Mouse (Mus musculus): ENCODE data around the gene Alox8. TPM values are rescaled to one million over a fixed set of nuclear protein-coding genes. Genes with fewer than 3 reads are reported as not detected.
A peak's percentile ranks its signal among the peaks of the same experiment; 100 is the strongest.

Gene Alox8
- total RNA-seq, 1 experiment from 2014 or later: not detected

DNA sequence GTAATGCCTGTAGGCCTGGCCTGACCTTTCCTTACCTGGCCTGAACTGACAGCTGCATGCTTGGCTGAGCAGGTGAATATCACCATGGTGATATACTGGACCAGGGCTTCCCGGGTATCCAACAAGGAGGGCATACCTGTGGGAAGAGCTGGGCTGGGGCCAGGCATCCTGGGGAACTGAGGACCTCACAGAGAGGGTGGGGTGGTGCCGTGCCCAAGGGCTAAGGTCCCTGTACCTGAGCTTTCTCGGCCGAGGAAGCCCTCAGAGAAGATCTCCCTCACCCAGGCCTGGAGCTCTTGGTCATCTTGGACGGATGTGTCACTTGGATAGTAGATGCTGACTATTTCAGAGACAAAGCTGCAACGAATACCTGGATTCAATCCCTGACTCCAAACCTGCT, 11.7 kb downstream of the Alox8 start:
- ATAC-seq (replicated peaks; ENCODE audit: low read depth, poor library complexity, severe bottlenecking): no peak

DNA sequence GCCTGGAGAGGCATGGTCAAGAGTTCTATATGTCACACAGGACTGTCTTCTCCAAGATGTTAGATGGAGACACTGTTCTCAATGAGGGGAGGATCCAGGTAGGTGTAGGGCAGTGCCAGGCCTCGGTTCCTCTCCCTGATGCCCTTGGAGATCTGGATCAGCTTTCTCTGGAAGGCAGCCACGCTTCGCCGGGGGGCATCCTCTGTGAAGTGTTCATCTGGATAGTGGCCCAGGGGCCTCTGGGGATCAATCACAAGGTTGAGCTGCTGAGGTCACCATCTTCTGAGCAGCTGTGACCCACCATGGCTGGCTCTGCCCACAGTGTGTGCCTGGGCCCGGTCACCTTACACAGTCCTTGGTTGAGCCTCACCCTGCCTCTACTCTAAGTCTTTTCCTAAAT, 12.6 kb downstream of the Alox8 start:
- no peak for ATAC-seq (replicated peaks; ENCODE audit: low read depth, poor library complexity, severe bottlenecking)

DNA sequence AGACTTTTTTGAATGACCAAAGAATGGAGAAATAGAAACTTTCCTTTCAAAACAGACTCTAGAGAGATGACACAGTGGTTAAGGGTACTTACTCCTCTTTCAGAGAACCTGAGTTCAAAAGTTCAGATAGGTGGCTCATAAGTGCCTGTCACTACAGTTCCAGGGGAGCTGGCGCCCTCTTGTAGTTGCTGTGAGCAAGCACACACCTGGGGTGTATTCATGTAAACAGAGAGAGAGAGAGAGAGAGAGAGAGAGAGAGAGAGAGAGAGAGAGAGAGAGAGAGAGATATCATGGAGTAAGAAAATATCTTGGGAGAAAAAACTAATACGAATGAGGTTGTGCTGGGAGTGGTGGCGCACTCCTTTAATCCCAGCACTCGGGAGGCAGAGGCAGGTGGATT, 17.5 kb downstream of the Alox8 start:
- ATAC-seq (replicated peaks; ENCODE audit: low read depth, poor library complexity, severe bottlenecking): no peak

DNA sequence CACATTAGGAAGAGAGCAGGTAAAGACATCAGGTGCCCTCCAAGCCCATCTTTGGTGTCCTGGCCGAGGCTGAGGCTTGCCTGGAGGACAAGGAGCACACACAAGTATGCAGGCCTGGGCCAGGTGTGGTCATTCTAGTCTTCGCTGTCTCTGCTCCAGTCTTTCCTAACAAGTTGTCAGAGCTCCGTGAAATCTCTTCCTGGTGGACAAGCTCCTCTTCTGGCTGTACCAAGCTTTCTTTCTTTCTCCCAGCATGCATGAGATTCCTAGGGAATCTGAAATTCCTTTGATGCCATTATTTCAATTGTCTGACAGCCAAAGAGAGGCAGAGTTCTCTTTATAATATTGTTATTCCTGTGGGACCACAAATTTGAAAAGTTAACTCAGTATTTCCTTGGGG, 18.1 kb downstream of the Alox8 start:
- no peak for ATAC-seq (replicated peaks; ENCODE audit: low read depth, poor library complexity, severe bottlenecking)

DNA sequence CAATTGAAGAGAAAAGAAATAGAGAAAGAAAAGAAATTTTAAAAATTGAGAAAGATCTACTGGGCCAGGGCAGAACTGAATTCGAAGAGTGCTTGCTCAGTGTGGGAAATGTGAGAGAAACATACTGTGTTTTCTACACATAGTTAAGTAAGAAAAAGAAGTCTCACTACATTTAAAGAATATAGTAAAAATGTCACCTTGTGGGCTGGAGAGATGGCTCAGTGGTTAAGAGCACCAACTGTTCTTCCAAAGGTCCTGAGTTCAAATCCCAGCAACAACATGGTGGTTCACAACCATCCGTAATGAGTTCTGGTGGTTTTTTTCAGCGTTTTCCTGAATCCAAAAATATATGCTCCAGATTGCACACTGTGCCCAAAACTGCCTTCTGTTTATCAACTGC, 19.1 kb downstream of the Alox8 start:
- ATAC-seq (replicated peaks; ENCODE audit: low read depth, poor library complexity, severe bottlenecking): no peak

DNA sequence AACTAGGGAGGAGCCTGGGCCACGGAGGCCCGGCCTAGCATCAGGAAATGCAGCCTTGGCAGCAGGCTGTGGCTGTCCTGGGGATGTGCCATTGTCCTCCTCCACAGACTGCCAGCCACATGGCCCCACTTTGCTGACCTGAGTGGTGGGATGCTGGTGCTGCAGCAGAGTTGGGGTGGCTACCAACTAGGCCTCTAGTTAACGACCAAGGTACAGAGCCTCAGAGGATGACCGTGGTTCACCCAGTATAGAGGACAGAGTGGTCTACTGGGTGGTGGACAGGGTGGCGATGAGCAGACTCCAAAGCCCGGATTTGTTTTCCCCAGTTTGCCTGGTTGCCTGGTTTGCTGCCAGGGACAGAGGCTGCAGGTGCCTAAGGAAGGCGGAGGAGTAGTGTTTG, 22.9 kb downstream of the Alox8 start:
- no peak for ATAC-seq (replicated peaks; ENCODE audit: low read depth, poor library complexity, severe bottlenecking)

DNA sequence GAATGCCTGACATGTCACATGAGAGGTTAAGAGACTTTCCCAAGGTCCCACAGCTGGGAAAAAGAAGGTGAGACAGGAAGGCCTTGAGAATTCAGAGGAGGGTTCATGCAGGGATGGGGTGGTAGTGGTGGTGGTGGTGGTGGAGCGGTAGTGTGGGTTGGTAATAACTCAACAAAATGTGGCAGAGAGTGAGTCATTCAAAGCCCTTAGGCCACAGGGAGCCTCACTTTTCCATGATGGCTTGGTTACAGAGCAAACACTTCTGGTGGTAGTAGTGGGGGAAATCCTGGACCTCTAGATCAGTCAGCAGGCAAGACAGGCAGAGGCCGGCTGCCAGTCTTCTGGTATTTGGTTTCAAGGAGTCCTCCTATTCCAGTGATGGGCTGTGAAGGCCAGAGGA, 25.0 kb downstream of the Alox8 start:
- ATAC-seq (replicated peaks; ENCODE audit: low read depth, poor library complexity, severe bottlenecking): no peak

DNA sequence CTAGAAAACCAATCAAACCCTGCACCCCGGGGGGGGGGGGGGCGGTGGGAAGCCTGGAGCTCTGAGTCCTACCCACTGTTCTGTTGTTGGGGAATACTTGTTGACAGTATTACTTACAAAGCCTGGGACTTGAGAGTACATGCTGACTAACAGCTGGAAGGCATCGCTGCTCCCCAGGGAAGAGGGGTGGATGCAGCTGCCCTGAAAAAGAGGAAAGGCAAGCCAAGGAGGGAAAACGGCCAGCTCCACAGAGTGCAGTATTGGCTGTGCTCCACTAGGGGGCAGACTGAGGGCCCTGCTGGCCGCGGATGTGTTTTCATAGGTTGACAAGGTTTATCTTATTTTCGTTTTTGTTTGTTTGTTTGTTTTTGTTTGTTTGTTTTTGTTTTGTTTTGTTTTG, 26.0 kb downstream of the Alox8 start:
- ATAC-seq (replicated peaks; ENCODE audit: low read depth, poor library complexity, severe bottlenecking): peak; percentile 67; the same call in 1 of the 2 replicates

DNA sequence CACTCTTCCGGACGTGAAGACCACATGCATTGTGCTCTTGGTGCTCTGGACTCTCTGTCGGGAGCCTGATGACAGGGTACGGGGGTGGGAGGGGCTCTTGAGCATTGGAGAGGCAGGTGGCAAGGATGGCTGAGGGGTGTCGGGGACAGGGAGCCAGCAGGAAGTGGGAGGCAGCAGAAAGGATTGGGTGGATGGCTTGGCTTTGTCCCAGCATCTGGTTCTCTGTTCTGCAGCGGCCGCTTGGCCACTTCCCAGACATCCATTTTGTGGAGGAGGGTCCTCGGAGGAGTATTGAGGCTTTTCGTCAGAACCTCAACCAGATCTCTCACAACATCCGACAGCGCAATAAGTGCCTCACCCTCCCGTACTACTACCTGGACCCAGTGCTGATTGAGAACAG, 28.3 kb downstream of the Alox8 start:
- no peak for ATAC-seq (replicated peaks; ENCODE audit: low read depth, poor library complexity, severe bottlenecking)

DNA sequence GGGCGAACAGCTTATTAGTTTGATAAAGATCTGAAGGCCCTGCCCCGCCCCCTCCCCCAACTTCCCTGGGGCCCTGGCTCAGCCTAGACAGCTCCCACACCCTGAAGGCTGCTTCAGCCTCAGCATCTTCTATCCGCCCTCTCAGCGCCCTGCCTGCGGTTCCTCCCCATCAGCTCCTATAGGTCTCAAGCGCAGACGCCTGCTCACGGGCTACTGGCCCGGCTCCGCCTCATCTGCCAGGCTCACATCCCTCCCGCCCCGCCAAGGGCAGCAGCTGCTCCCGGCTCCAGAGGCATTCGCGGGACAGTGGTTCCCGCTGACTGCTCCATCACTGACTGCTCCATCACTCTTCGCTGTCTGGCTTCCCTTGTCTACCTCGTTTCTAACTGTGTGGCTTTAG, 40.8 kb downstream of the Alox8 start, which contains the start of gene Alox12b:
TSS of gene Alox12b (plus strand) at position 190 of the 400 bp plus-strand sequence.
- ATAC-seq (replicated peaks; ENCODE audit: low read depth, poor library complexity, severe bottlenecking): peak; percentile 39; the same call in 1 of the 2 replicates

DNA sequence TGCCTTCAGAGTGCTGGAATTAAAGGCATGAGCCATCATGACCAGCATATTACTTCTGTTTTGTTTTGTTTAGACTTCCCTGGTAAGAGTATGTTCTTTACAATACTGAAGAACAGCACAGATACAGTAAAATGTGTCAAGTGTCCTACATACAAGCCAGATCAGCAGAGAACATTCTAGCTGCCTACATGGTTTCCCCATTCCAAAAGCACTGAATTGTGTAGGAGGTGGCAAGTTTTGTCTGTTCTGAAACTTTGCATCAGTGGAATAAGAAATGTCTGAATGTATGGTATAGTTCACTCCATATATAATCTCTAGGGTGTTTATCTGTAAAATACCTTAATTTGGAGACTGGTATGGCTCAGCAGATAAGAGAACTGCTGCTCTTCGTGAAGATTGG, 42.3 kb downstream of the Alox8 start:
- ATAC-seq (replicated peaks; ENCODE audit: low read depth, poor library complexity, severe bottlenecking): no peak

DNA sequence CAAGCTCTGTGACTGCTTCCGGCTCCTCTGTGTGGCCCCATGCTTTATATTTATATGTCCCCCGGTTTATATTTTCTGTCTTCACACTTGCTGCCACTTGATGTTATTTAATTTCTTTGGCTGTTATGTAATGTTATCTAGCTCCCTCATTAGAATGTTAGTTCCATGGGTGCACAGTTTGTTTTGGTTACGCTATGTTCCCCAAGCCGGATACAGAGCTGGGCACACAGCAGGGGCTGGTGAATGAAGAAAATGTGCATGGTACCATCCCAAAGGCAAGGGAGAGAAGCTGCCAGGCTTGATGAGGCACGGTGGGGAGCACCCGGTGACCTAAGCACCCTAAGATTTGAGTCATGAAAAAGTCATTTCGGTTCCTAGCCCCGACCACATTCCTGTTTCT, 43.8 kb downstream of the Alox8 start:
- ATAC-seq (replicated peaks; ENCODE audit: low read depth, poor library complexity, severe bottlenecking): no peak

DNA sequence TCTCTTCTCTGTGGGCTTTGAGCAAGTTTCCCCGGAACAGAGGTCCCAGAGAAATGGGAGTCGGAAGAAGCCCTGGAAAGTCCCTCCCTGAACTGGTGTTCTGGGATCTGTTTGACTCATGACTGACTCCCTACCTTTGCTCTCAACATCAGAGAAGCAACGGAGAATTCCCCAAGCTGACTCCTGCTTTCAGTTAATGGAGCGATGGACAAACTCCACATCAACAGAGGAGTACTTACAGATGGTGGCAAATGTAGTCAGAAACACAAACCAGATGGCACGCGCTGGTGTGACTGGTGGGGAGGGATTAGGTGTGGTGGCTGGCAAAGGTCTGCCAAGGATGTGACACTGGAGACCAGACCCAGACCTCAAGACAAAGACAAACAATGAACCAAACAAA, 46.6 kb downstream of the Alox8 start:
- no peak for ATAC-seq (replicated peaks; ENCODE audit: low read depth, poor library complexity, severe bottlenecking)

DNA sequence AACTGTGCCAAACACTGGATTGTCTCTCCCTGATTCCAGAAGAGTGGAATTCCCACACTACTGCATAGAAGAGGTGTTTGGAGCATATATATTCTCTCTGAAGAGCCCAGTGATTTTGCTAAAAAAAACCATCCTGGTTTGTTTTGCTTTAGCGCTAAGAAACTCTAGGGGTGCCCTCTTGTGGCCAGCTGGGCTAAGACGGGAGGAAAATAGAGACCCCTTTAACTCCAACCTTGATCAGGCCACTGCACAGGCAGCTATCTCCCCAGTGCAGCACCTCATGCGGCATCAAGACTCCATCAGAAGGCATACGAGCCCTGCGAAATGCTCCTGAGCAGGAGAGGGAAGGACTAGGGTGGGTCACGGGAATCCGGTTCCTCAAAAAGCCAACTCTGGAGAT, 47.2 kb downstream of the Alox8 start:
- peak; percentile 78 for ATAC-seq (replicated peaks; ENCODE audit: low read depth, poor library complexity, severe bottlenecking)

DNA sequence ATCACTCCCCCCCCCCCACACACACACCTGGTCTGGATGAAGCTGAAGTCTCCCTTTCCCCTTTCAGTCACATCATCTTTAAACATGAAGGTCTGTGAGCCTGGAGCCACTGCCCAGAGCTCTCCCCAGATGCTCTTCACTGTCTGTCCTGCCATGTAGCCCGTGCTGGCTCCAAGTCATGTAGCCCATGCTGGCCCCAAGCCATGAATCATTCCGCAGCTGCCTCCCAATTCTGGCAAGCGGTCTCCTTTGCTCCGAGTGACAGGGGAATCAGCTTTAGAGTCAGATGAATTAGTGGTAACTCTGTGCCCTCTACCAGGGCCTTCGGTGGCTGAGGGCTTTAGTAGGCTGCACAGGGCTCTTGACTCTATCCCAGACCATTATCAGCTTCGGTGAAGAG, 47.9 kb downstream of the Alox8 start:
- no peak for ATAC-seq (replicated peaks; ENCODE audit: low read depth, poor library complexity, severe bottlenecking)

DNA sequence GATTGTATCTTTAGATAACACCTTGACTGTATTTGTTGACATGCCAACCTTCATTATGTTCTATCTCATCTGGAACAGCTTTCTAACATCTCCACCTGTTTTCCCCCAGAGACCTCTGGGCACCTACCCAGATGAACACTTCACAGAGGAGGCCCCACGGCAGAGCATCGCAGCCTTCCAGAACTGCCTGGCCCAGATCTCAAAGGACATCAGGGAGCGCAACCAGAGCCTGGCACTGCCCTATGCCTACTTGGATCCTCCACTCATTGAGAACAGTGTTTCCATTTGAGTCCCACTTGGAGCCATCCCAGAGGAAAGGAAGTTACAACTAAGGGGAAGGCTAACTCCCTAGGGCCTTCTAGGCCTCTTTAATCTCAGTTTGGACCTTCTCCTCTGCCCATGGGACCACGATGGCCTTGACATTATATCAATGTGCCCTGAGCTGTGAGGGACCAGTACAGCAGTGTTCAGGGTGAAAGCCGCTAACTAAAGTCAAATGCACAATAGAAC, 49.1 kb downstream of the Alox8 start:
- no peak for ATAC-seq (replicated peaks; ENCODE audit: low read depth, poor library complexity, severe bottlenecking)

DNA sequence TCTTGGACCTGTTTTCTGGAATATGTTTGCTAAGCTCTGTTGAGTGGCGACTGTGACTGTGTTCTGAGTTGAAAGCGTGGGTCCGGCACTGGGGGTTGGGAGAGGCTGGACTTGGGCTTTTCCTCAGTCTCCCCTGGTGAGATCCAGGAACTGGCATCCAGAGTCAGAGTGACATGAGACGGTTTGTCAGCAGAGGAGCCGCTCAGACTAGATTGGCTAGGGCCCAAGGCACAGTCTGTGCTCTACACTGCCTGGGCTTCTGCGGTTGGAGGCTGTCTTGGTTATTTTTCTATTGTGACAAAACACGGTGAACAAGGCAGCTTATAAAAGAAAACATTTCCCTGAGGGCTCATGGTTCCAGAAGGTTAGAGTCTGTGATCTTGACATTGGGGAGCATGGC, 50.1 kb downstream of the Alox8 start:
- no peak for ATAC-seq (replicated peaks; ENCODE audit: low read depth, poor library complexity, severe bottlenecking)

DNA sequence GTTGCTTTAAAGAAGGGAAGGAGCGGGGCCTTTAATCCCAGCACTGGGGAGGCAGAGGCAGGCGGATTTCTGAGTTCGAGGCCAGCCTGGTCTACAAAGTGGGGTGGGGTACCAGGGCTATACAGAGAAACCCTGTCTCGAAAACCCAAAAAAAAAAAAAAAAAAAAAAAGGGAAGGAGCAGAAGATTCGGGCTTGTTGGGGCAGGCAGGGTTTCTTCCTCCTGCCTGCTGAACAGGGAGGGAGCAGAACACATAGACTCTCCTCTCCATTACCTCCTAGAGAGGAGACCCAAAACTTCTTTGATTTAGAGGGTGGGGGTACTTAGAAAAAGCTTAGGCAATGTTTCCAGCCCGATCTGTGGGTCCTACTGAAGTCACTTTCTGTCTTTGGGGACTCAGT, 62.3 kb downstream of the Alox8 start:
- ATAC-seq (replicated peaks; ENCODE audit: low read depth, poor library complexity, severe bottlenecking): no peak

DNA sequence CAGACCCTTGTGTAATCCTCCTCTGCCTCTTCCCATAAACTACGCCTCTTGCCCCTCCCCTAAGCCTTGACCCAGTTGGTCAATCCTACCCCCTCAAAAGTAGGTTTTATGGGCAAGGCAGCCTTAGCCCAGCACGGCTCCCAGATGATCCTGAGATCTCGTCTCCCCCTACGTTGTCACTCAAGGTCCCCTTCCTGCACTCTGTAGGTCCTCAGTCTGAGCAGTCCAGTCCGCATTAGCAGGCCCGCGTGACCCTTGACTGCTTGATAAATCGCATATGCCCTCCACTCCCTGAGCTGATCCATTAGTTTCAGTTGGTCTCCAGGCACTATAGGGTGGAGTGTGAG, 63.0 kb downstream of the Alox8 start:
- ATAC-seq (replicated peaks; ENCODE audit: low read depth, poor library complexity, severe bottlenecking): no peak

All from common myeloid progenitor, adult 5-6 weeks (primary cell).